Mouse (Mus musculus): ENCODE measurements around the gene Klhl31. TPM values are rescaled to one million over a fixed set of nuclear protein-coding genes. Genes with fewer than 3 reads are reported as not detected.

Gene Klhl31
- polyA plus RNA-seq, 1 experiment from 2014 or later: 1.6 TPM

DNA sequence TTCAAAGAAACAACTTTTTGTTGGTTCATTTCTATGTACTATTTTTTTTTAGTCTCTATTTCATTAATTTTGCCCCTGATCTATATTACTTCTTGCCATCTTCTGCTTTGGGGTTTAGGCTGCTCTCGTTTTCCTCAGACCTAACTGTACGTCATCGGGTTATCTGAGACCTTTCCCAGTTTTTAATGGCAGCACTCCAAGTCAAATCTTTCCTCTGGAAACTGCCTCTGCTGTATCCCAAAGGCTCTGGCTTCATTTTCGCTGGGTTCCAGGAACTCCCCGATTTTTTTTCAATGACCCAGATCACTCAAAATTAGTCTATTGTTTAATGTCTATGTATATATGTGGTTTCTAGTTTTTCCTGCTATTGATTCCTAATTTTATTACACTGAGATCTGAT, 6.6 kb upstream of the Klhl31 start:
- Histone ChIP-seq H3K4me3 (ENCODE audit: low read depth, low read length) (no peak overlapping the region), H3K4me1 (ENCODE audit: control insufficient read depth, insufficient read depth, low read length) (no peaks in the 10 kb centered on the region), H3K36me3 (replicated peaks; ENCODE audit: control insufficient read depth, insufficient read depth, low read depth, low read length) (no peaks in the 10 kb centered on the region), H3K27ac (replicated peaks; ENCODE audit: low read depth, low read length) (no peak overlapping the region), H3K9me3 (replicated peaks; ENCODE audit: control insufficient read depth, low read length) (no peaks in the 10 kb centered on the region), H3K27me3 (ENCODE audit: control insufficient read depth, insufficient read depth, low read length) (no peaks in the 10 kb centered on the region), H3K9ac (replicated peaks; ENCODE audit: low read length) (no peak overlapping the region), H3K4me2 (ENCODE audit: low read depth, low read length) (no peak overlapping the region)
- WGBS: 68% methylated on average over 5 of the region's 5 CpGs
- DNase-seq (ENCODE audit: low spot score) (no peak), ATAC-seq (replicated peaks; ENCODE audit: insufficient number of reproducible peaks, low FRiP score, low TSS enrichment, low read depth) (no peak)

DNA sequence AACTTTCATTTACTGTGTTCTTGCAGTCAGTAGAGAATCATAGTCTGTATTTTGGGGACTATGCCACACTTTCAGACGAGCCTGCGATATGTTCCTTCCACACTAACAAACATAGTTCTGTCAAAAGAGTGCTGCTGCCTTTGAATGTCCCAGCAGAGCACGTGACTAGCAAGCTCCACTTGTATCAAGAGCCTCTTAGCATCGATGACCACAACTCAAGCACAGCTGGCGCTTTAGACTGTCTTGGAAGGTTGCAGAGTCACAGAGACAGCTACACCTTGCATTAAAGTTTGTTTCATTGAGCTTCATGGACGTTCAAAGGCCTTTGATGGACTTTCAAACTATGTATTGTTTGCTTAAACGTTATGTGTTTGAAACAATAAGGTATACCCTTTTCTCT, 5.5 kb upstream of the Klhl31 start:
- Histone ChIP-seq H3K9me3 (replicated peaks; ENCODE audit: control insufficient read depth, low read length) (no peaks in the 10 kb centered on the region), H3K27me3 (ENCODE audit: control insufficient read depth, insufficient read depth, low read length) (no peaks in the 10 kb centered on the region), H3K4me1 (ENCODE audit: control insufficient read depth, insufficient read depth, low read length) (no peaks in the 10 kb centered on the region), H3K4me3 (ENCODE audit: low read depth, low read length) (no peak overlapping the region), H3K36me3 (replicated peaks; ENCODE audit: control insufficient read depth, insufficient read depth, low read depth, low read length) (no peaks in the 10 kb centered on the region), H3K9ac (replicated peaks; ENCODE audit: low read length) (no peak overlapping the region), H3K27ac (replicated peaks; ENCODE audit: low read depth, low read length) (no peak overlapping the region), H3K4me2 (ENCODE audit: low read depth, low read length) (no peak overlapping the region)
- ATAC-seq (replicated peaks; ENCODE audit: insufficient number of reproducible peaks, low FRiP score, low TSS enrichment, low read depth) (no peak), DNase-seq (ENCODE audit: low spot score) (no peak)
- 88% methylated on average over 7 of the region's 7 CpGs for WGBS

DNA sequence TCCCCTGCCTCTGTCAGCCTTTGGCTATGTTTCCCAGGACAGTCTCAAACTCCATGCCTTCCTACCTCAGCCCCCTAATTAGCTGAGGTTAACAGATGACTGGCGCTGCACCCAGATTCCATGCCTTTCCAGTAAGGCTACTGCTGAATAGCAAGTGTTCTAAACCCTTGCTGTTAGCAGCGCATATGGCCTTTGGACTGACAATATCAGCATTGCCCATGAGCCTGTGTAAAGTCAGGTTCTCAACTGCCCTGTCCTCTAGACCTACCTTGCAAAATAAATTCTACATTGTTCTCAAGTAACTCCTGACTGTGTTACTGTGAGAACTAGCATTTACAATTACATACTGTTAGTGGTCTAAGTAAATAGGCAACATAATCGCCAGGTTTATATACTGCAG, 3.9 kb upstream of the Klhl31 start:
- no peaks in the 10 kb centered on the region for H3K9me3 ChIP-seq (replicated peaks; ENCODE audit: control insufficient read depth, low read length)
- no peaks in the 10 kb centered on the region for H3K27me3 ChIP-seq (ENCODE audit: control insufficient read depth, insufficient read depth, low read length)
- ATAC-seq (replicated peaks; ENCODE audit: insufficient number of reproducible peaks, low FRiP score, low TSS enrichment, low read depth) (no peak), DNase-seq (ENCODE audit: low spot score) (no peak)
- no peaks in the 10 kb centered on the region for H3K36me3 ChIP-seq (replicated peaks; ENCODE audit: control insufficient read depth, insufficient read depth, low read depth, low read length)
- 89% methylated on average over 3 of the region's 3 CpGs for WGBS
- no peak overlapping the region for H3K4me3 ChIP-seq (ENCODE audit: low read depth, low read length)
- no peaks in the 10 kb centered on the region for H3K4me1 ChIP-seq (ENCODE audit: control insufficient read depth, insufficient read depth, low read length)
- no peak overlapping the region for H3K4me2 ChIP-seq (ENCODE audit: low read depth, low read length)
- H3K9ac ChIP-seq (replicated peaks; ENCODE audit: low read length): no peak overlapping the region
- H3K27ac ChIP-seq (replicated peaks; ENCODE audit: low read depth, low read length): no peak overlapping the region

DNA sequence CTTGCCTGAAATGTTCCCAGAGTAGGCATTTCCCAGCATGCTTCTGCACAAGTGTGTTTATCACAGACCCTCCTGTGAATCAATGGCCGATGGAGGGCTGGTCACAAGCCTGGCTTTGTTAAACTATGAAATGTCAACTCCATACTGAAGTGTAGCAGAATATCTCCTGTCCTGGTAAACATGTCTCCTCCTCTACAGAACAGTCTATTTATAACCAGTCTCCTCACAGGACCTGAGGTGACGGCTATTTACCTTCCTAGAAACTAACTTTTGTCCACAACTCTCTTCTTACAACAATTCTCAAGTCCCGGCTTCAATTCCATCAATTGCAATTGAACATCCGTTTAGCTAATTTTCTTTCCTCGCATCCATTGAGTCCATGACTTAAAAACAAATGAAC, 297 bp upstream of the Klhl31 start:
- H3K4me1 ChIP-seq (ENCODE audit: control insufficient read depth, insufficient read depth, low read length): no peaks in the 10 kb centered on the region
- H3K4me3 ChIP-seq (ENCODE audit: low read depth, low read length): no peak overlapping the region
- no peaks in the 10 kb centered on the region for H3K9me3 ChIP-seq (replicated peaks; ENCODE audit: control insufficient read depth, low read length)
- ATAC-seq (replicated peaks; ENCODE audit: insufficient number of reproducible peaks, low FRiP score, low TSS enrichment, low read depth): no peak
- H3K36me3 ChIP-seq (replicated peaks; ENCODE audit: control insufficient read depth, insufficient read depth, low read depth, low read length): no peaks in the 10 kb centered on the region
- H3K4me2 ChIP-seq (ENCODE audit: low read depth, low read length): no peak overlapping the region
- H3K27ac ChIP-seq (replicated peaks; ENCODE audit: low read depth, low read length): no peak overlapping the region
- no peaks in the 10 kb centered on the region for H3K27me3 ChIP-seq (ENCODE audit: control insufficient read depth, insufficient read depth, low read length)
- no peak overlapping the region for H3K9ac ChIP-seq (replicated peaks; ENCODE audit: low read length)
- DNase-seq (ENCODE audit: low spot score): no peak
- 84% methylated on average over 5 of the region's 5 CpGs for WGBS

DNA sequence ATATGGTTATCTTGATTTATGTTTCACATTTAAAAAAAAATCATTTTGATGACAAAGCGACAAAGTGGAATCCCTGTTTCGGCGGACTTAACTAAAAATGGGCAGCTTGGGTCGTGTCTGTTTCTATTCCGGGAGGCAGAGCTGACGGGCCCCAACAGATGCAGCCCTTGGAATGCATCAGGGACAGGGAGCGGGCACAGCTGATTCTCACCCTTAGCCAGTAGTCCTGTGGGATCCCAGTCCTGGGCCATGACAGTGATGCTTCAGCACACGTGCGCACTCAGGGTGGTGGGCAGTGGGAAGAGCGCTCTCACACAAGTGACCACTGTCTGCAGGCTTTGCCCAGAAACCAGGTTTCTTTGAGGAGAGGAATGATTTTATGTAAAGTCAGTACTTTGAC, 1.1 kb downstream of the Klhl31 start:
- Histone ChIP-seq H3K36me3 (replicated peaks; ENCODE audit: control insufficient read depth, insufficient read depth, low read depth, low read length) (no peaks in the 10 kb centered on the region), H3K4me2 (ENCODE audit: low read depth, low read length) (no peak overlapping the region), H3K27ac (replicated peaks; ENCODE audit: low read depth, low read length) (no peak overlapping the region), H3K9me3 (replicated peaks; ENCODE audit: control insufficient read depth, low read length) (no peaks in the 10 kb centered on the region), H3K4me3 (ENCODE audit: low read depth, low read length) (no peak overlapping the region), H3K27me3 (ENCODE audit: control insufficient read depth, insufficient read depth, low read length) (no peaks in the 10 kb centered on the region), H3K4me1 (ENCODE audit: control insufficient read depth, insufficient read depth, low read length) (no peaks in the 10 kb centered on the region), H3K9ac (replicated peaks; ENCODE audit: low read length) (no peak overlapping the region)
- ATAC-seq (replicated peaks; ENCODE audit: insufficient number of reproducible peaks, low FRiP score, low TSS enrichment, low read depth) (no peak), DNase-seq (ENCODE audit: low spot score) (no peak)
- 75% methylated on average over 10 of the region's 10 CpGs for WGBS

DNA sequence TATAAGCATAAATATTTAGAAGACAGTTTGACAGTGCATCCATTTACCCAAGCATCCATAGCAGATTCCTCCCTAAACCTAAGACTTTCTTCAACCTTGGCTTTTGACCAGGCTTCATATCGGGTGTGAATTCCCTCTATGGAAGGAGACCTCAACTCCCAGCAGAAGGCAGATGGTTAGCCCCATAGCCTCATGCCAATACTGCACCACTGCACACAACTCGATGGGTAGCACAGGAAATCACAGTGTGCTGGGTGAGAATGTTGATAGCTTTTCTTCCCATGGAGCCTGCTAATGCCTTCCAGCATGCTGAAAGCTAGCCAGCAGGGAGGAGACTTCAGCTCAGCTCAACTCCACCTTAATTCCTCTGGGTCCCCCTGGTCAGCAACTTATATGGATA, 8.9 kb downstream of the Klhl31 start:
- Histone ChIP-seq H3K9me3 (replicated peaks; ENCODE audit: control insufficient read depth, low read length) (no peaks in the 10 kb centered on the region), H3K4me3 (ENCODE audit: low read depth, low read length) (no peak overlapping the region), H3K36me3 (replicated peaks; ENCODE audit: control insufficient read depth, insufficient read depth, low read depth, low read length) (no peaks in the 10 kb centered on the region), H3K27ac (replicated peaks; ENCODE audit: low read depth, low read length) (no peak overlapping the region), H3K4me2 (ENCODE audit: low read depth, low read length) (no peak overlapping the region), H3K4me1 (ENCODE audit: control insufficient read depth, insufficient read depth, low read length) (no peaks in the 10 kb centered on the region), H3K27me3 (ENCODE audit: control insufficient read depth, insufficient read depth, low read length) (no peaks in the 10 kb centered on the region), H3K9ac (replicated peaks; ENCODE audit: low read length) (no peak overlapping the region)
- 73% methylated on average over 2 of the region's 2 CpGs for WGBS
- no peak for DNase-seq (ENCODE audit: low spot score)
- no peak for ATAC-seq (replicated peaks; ENCODE audit: insufficient number of reproducible peaks, low FRiP score, low TSS enrichment, low read depth)

DNA sequence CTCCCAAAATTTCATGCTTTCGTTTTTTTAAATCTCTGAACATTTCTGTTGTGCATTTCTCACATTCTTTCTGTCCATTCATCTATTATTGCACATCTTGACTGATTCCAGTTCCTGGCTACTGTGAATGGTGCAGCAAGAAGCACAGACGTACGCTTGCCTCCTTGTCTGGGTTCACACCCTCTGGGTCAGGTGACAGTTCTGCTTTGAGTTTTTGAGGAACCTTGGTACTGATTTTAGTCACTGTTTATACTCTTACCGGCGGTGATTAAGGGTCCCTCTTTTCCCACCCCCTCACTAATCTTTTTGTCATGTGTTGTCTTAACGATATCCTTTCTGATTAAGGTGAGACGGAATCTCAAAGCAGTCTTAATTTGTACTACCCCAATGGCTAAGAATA, 15.5 kb downstream of the Klhl31 start:
- DNase-seq (ENCODE audit: low spot score) (no peak), ATAC-seq (replicated peaks; ENCODE audit: insufficient number of reproducible peaks, low FRiP score, low TSS enrichment, low read depth) (no peak)

DNA sequence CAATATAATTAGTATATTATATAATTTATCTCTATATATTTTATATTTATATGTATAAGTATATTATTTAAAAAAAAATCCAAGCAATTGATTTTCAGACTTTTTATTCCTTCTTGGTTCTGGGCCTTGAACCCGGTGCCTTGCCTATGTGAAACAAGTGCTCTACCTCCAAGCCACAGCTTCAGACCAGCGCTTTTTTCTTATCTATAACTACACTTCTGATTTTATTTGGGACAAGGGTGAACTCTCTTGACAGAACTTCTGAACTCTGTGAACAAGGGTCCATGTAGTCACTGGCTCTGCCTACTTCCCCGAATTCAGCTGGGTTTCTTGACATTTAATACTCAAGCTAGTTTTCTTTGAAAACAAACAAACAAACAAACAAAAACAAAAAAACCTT, 17.6 kb downstream of the Klhl31 start:
- peaks cover 5% of the 10 kb centered on the region for H3K27me3 ChIP-seq (ENCODE audit: control insufficient read depth, insufficient read depth, low read length)
- H3K27ac ChIP-seq (replicated peaks; ENCODE audit: low read depth, low read length): no peak overlapping the region
- DNase-seq (ENCODE audit: low spot score) (no peak), ATAC-seq (replicated peaks; ENCODE audit: insufficient number of reproducible peaks, low FRiP score, low TSS enrichment, low read depth) (no peak)
- H3K4me1 ChIP-seq (ENCODE audit: control insufficient read depth, insufficient read depth, low read length): no peaks in the 10 kb centered on the region; the same call in 1 of the 2 replicates
- no peak overlapping the region for H3K4me2 ChIP-seq (ENCODE audit: low read depth, low read length)
- no peaks in the 10 kb centered on the region for H3K36me3 ChIP-seq (replicated peaks; ENCODE audit: control insufficient read depth, insufficient read depth, low read depth, low read length)
- H3K9me3 ChIP-seq (replicated peaks; ENCODE audit: control insufficient read depth, low read length): no peaks in the 10 kb centered on the region
- H3K9ac ChIP-seq (replicated peaks; ENCODE audit: low read length): no peak overlapping the region
- WGBS: 83% methylated on average over 3 of the region's 3 CpGs
- no peak overlapping the region for H3K4me3 ChIP-seq (ENCODE audit: low read depth, low read length)

More for the DNA sequence above, 15.5 kb downstream of the Klhl31 start:
- Histone ChIP-seq H3K36me3 (replicated peaks; ENCODE audit: control insufficient read depth, insufficient read depth, low read depth, low read length) (no peaks in the 10 kb centered on the region), H3K4me3 (ENCODE audit: low read depth, low read length) (no peak overlapping the region), H3K9ac (replicated peaks; ENCODE audit: low read length) (no peak overlapping the region), H3K27ac (replicated peaks; ENCODE audit: low read depth, low read length) (no peak overlapping the region), H3K9me3 (replicated peaks; ENCODE audit: control insufficient read depth, low read length) (no peaks in the 10 kb centered on the region), H3K27me3 (ENCODE audit: control insufficient read depth, insufficient read depth, low read length) (peaks cover 5% of the 10 kb centered on the region), H3K4me2 (ENCODE audit: low read depth, low read length) (no peak overlapping the region), H3K4me1 (ENCODE audit: control insufficient read depth, insufficient read depth, low read length) (no peaks in the 10 kb centered on the region; the same call in 1 of the 2 replicates)
- 73% methylated on average over 7 of the region's 7 CpGs for WGBS

Data from embryonic facial prominence, embryonic 11.5 days (tissue).